Mouse (Mus musculus): ENCODE measurements around the gene Npas3.

The Npas3 gene

DNA sequence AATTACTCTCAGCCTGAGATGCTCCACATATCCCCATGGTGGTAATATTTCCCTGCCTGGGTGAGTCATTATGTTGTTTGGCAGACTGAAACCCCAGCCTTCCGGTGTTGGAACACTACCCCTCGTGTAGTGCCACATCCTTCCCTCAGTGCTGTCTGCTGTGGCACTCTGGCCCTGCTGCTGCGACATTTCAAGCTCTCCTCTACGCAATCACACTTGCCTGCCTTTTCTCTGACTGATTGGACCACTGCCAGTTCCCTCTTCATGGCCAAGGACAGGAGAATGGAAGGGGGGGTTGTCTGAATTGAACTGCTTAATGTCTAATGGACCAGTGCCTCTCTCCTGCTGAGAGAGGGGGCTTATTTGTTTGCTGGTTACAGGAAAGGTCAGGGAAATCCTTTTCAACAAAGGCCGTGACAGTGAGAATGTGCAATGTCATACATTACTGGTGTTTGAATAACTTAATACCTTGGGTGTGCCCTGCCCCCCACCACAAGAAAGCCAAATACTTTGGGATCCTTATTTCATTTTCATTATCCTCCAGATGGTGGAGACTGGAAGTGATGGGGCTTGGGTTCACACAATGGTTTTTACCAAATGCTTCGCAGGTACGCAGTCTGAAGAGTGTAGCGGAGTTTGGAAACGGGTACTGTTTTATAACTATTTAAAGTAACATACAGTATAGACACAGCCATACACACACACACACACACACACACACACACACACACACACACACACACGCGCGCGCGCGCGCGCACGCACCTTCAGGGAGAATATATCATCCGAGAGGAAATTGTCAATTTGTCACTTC is 339.4 kb downstream of the Npas3 start:
- DNase-seq (ENCODE audit: low spot score in 2 of 2): peak; percentile 76 to 79

DNA sequence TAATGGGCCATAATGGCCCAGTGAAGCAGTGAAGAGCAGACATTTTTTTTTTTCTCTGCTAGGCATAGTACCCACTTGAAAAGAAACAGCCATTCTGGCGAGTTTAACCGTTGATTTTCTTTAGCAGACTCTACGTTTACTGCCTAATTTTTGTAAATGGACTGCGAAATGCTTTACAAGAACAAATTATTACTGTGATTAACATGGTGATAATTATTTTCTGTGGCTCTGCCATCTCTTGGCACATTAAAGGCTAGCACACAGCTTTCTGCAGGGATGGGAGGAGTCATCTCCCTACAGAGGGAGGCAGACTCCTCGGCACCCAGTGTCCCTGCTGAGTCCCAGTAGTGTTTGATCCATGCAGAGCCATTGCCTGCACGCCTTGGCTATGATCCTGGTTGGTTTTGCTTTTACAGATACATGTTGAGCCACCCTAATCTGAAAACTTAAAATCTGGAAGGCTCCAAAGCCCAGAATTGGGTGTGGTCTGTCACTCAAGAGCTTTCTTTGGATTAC is 341.0 kb downstream of the Npas3 start:
- peak; percentile 26 to 31 for DNase-seq (ENCODE audit: low spot score in 2 of 2)

DNA sequence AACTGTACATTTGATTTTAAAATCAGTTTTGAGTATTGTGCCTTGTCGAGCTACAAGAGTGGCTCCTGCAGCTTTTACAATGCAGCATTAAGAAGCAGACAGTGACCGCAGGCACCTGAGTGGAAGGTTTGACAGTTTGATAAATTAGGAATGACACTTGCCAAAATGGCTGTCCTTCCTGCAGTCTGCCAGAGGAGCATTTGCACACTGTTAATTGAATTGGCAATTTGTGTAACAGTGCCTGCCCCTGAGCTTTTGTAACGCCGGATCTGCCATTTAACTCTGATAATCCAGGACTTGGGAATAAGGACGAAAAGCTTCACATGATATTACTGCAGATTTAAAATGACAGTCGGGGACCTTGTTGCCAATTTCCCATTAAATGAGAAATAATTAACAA is 357.2 kb downstream of the Npas3 start:
- DNase-seq (ENCODE audit: low spot score in 2 of 2): no peak

DNA sequence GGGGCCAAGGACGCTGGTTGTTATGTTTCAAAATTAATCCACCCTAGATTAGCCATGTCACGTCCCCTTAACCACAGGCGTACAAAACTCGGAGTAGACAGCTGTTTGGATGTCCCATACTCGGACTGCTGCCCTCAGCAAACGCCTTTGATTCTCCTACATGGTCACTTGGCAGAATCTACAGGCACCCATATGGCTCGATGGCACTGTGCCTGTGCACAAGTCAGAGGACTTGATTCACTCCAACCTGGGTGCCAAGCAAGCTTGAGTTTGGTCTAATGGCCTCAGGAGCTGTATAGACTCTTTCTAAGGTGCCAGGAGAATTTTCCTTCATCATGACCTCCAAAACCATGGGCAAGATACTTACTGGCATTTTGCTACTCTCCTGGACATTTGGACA is 363.6 kb downstream of the Npas3 start:
- no peak for DNase-seq (ENCODE audit: low spot score in 2 of 2)

DNA sequence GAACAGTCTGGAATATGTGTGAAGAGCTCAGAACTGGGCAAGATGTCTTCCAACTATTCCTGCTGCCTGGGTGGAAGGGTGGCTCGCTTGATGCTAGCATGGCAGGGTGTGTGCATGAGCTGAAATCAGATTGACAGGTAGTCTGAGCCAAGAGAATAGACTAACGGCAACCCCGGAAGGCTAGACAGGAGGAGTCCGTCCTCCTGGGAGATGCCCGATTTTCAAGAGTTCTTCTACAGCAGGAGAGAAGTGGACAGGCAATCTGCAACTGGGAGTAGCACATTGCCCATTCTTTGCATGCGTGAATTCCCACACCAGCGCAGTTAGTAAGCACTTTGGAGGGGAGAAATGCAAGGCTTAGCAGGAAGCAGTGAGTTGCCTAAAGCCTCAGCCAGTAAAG is 372.8 kb downstream of the Npas3 start:
- no peak for DNase-seq (ENCODE audit: low spot score in 2 of 2)

DNA sequence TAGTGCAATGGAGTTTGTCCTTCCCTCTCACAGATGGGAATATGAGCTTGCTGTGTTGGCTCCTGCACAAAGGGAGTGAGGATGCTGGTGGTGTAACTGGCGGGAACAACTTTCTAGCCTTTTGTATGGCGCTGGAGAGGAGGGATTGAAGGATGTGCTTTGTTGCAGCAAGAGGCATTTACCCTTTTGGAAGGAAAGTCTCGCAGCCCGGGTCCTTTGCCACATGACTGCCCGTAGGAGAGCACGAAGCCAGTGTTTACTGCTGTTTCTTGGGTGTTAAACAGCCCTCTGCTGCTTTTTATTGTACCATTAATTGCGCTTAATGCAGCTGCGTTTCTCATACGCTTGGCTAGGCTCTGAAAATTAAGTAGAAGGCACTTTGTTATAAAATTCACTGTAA is 375.3 kb downstream of the Npas3 start:
- peak in 1 of 2 experiments; percentile 35 for DNase-seq (ENCODE audit: low spot score in 2 of 2)

GRCm38 (mm10) chr12:53624379-53625021 is 376.0 kb downstream of the Npas3 start:
- no peak for DNase-seq (ENCODE audit: low spot score in 2 of 2)

- no peak for DNase-seq (ENCODE audit: low spot score in 2 of 2)
Measured at GRCm38 (mm10) chr12:53629483-53630120, 381.1 kb downstream of the Npas3 start.

GRCm38 (mm10) chr12:53630607-53631006 is 382.1 kb downstream of the Npas3 start:
- peak in 1 of 2 experiments; percentile 39 for DNase-seq (ENCODE audit: low spot score in 2 of 2)

DNA sequence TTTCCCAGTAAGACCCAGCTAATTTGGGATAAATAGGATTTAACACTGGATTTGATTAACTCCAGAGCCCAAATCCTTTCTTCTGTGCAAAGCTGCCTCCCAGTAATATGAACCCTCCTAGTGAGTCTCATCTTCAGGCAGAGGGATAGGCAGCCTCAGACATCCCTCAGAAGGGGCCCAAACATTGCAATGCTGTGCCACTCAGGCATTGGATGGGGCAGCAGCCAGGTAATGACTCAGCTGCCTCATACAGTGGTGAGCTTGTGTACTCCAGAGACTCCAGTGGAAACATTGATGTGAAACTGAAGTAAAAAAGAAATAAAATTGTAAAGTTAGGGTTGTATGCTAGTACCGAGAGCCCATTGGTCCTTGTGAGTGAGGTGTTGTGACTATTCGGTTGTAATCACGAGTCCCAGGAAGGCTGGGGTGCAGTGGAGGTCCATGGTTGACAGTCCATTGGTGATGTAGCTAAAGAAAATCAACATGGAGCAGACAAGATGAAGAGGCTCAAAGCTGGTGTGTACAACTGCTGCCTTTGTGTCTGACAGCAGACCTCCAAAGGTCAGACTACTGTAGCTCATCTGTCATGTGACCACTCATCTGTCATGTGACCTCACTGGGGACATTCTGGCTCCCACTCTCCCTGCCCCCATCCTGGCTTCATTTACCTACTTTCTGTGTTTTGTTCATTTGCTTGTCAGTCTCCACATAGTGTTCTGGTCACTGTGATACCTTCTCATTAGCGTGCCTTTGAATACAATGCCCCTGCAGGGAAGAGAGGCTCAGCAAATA is 383.0 kb downstream of the Npas3 start:
- DNase-seq (ENCODE audit: low spot score in 2 of 2): no peak

GRCm38 (mm10) chr12:53638571-53638970 is 390.1 kb downstream of the Npas3 start:
- no peak for DNase-seq (ENCODE audit: low spot score in 2 of 2)

- no peak for DNase-seq (ENCODE audit: low spot score in 2 of 2)
Measured at GRCm38 (mm10) chr12:53647282-53647681, 398.8 kb downstream of the Npas3 start.

DNA sequence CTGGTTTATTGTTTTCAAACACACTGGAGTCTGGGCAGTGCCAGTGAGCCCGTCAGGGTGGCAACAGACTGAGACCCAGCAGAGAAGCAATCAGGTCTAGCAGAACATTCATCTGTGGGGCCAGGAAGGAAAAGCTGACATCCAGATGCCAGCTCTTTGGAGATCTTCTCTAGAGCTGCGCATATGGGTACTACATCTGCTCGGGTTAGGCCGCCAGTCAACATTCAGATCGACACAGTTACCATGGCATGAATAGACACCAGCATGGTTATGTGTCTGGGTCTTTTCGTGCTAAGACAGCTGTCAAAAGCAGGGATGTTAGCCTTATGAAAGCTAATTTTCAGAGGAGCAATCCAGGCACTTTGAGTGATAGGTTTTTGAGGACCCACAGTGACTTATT is 407.8 kb downstream of the Npas3 start:
- no peak for DNase-seq (ENCODE audit: low spot score in 2 of 2)

DNA sequence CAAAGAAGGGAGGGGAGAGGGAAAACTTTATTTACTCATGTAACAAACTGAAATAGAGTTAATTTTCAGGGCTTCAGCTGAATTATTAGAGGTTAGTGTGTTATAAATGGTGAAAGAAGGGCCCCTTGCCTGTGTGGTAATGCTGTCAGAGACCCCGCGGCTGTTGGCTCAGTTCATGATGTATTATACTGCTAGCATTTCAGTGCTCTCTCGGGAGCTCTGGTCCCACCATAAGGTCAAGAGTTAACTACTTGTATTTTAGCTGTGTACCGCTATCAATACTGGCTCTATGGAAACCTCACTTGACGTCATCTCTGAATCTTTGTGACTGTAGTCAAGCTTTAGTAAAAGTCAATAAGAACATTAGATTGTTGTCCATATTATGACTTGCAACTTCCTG is 415.6 kb downstream of the Npas3 start:
- no peak for DNase-seq (ENCODE audit: low spot score in 2 of 2)

- DNase-seq (ENCODE audit: low spot score in 2 of 2): no peak
Measured at GRCm38 (mm10) chr12:53671846-53672245, 423.4 kb downstream of the Npas3 start.

GRCm38 (mm10) chr12:53677091-53677630 is 428.7 kb downstream of the Npas3 start:
- peak in 1 of 2 experiments; percentile 39 for DNase-seq (ENCODE audit: low spot score in 2 of 2)

DNA sequence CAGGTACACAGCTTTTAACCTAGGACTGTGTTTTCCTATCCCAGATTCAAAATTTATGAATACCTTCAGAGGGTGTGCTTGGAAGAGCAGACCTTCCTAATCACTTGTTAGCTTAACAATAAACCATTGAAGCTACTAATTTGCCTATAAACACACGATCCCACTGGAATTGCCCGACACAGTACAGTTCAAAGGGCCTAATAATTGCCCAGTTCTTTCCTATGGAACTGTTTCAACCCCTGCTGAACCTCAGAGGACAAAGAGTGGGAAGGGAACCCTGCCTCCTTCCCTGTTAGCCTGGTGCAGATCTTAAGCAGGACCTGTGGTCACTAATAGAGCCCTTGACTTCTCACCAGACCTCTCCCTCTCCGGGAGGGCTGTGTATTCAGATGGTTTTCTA is 429.7 kb downstream of the Npas3 start:
- no peak for DNase-seq (ENCODE audit: low spot score in 2 of 2)

GRCm38 (mm10) chr12:53679161-53679560 is 430.7 kb downstream of the Npas3 start:
- no peak for DNase-seq (ENCODE audit: low spot score in 2 of 2)

DNA sequence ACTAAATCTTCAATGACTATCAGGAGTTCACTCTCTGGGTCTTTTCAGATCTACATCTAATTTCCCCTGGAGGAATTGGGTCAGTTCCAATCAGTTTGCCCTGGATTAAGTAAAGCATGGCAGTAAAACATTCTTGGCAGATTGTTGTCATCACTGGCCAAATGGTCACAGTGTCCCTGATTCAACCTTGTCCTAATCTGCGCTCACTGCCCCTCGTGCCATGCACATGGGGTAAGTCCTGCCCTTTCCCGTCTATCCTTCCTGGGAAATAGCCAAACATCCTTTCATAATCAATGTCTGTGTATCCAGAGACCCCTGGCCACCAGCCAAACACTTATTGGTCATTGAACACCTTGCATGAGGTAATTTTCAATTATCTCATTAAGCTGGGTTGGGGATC is 432.0 kb downstream of the Npas3 start:
- DNase-seq (ENCODE audit: low spot score in 2 of 2): peak in 1 of 2 experiments; percentile 26

DNA sequence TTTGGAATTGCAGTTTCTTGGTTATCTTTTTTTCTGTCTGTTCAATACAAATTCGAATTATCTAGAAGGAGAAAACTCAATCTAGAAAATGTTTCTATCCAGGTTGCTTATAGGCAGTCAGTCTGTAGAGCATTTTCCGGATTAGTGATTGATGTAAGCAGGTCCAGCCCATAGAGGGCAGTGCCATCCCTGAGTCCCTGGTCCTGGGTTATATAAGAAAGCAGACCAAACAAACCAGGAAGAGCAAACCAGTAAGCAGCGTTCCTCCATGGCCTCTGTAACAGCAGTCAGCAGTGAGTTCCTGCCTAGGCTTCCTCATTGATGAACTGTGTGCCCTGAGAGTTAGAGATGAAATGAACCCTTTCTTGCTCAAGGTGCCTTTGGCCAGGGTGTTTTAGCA is 433.6 kb downstream of the Npas3 start:
- no peak for DNase-seq (ENCODE audit: low spot score in 2 of 2)

DNA sequence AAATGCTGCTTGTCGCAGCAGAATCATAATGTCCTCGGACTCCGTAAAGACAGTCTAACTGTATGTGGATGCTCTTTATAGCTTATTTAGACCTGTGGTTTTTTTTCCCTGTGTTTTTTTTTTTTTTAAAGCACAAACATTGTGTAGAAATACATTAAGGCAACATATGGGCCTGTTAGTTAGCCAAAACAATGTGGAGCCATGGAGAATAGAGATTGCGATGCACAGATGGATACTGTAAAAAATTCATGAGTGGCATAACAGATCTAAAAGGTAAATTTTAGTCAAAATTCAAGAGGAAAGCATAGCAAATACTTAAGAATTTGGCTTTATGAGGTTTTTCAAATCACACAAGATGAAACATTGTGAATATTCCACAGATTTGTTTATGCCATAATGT is 444.0 kb downstream of the Npas3 start:
- DNase-seq (ENCODE audit: low spot score in 2 of 2): no peak

GRCm38 (mm10) chr12:53694346-53694745 is 445.9 kb downstream of the Npas3 start:
- no peak for DNase-seq (ENCODE audit: low spot score in 2 of 2)
